In the genomic region with DNA sequence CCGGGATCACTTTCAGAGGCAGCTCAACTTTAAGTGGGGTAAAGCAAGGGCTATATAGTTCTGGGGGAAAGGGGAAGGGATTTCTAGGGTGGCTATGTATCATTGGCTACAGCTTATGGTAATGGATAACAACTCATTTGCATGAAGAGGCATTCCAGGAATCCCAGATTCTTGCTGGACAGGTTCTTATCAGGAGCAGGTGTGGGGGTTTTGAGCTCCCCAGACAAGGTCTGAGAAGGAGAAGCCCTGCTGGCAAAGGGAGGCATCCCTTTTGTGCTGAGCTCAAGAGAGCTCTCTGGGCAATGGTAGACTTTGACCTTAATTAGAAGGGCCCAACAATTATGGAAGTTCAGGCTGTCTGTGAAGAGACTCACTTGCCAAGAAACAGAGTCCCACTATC, we compare ENCODE assay signal across 23 mouse cellular contexts. TPM values are rescaled to one million over a fixed set of nuclear protein-coding genes. Genes with fewer than 3 reads are reported as not detected.
"Had no signal": no experiment of that assay in that cellular context is flagged by ENCODE, and none has a peak within 500 bp of the region (broad histone marks: within the 10 kb centered on the region; RNA-seq: fewer than 3 reads in every experiment).

No protein-coding gene starts in this region.

- H3K4me3 ChIP-seq: liver, embryonic 15.5 days; lung, embryonic 15.5 days; megakaryocyte, embryonic 14.5 days; midbrain, embryonic 13.5 days; midbrain, embryonic 15.5 days; neural tube, embryonic 12.5 days; stomach, embryonic 15.5 days had no signal

- H3K9ac ChIP-seq: liver, embryonic 15.5 days; liver, postnatal 0 days; lung, embryonic 15.5 days; midbrain, embryonic 13.5 days; midbrain, embryonic 15.5 days; neural tube, embryonic 12.5 days; stomach, embryonic 15.5 days had no signal

- H3K9me3 ChIP-seq: liver, embryonic 15.5 days; lung, embryonic 15.5 days; megakaryocyte, embryonic 14.5 days; midbrain, embryonic 13.5 days; midbrain, embryonic 15.5 days; neural tube, embryonic 12.5 days; stomach, embryonic 15.5 days had no signal

- H3K27ac ChIP-seq: liver, embryonic 15.5 days; lung, embryonic 15.5 days; macrophage; midbrain, embryonic 13.5 days; midbrain, embryonic 15.5 days; neural tube, embryonic 12.5 days; stomach, embryonic 15.5 days; stomach, postnatal 0 days had no signal

- ATAC-seq: liver, postnatal 0 days; lung, postnatal 0 days; midbrain, embryonic 13.5 days; midbrain, embryonic 15.5 days had no signal

- H3K36me3 ChIP-seq: liver, embryonic 15.5 days; lung, embryonic 15.5 days; midbrain, embryonic 13.5 days; midbrain, embryonic 15.5 days; neural tube, embryonic 12.5 days; stomach, embryonic 15.5 days had no signal

- H3K27me3 ChIP-seq: liver, embryonic 15.5 days; lung, embryonic 15.5 days; midbrain, embryonic 13.5 days; midbrain, embryonic 15.5 days; neural tube, embryonic 12.5 days; stomach, embryonic 15.5 days had no signal

- DNase-seq: liver, postnatal 0 days; lung, adult 2 months; lung, postnatal 14 days; lung, postnatal 36 days; retina, postnatal 1 day; right cerebral cortex, adult 18-20 months; right cerebral cortex, postnatal 25 days; thymus, adult 2 months; thymus, postnatal 25 days; thymus, postnatal 4 days had no signal

- H3K4me1 ChIP-seq: liver, embryonic 15.5 days; lung, embryonic 15.5 days; megakaryocyte, embryonic 14.5 days; midbrain, embryonic 13.5 days; midbrain, embryonic 15.5 days; neural tube, embryonic 12.5 days; stomach, embryonic 15.5 days had no signal

RNA-seq across cellular contexts. Expression of a gene that starts 21.3 kb away (rescaled TPM):
- total RNA-seq: megakaryocyte progenitor cell, adult 5-6 weeks; monocyte, adult 5-6 weeks; neutrophil, adult 5-6 weeks had no signal
- polyA plus RNA-seq: macrophage had no signal
